Mouse (Mus musculus): Measurements from ENCODE around the gene Apip. TPM values are rescaled to one million over a fixed set of nuclear protein-coding genes. Genes with fewer than 3 reads are reported as not detected.

The Apip gene
- 10 to 100 TPM; 62.5 to 74.7 TPM for total RNA-seq (2021)
- polyA plus RNA-seq (2012; rRNA removed), result 44.2 and 65.5 TPM in 2 replicates
- long read RNA-seq, transcript Apip-201 (7 exons, 919 nt), result major isoform, 54 of 103 reads
- long read RNA-seq, partial matches to known transcripts, result 48 of 103 reads
- long read RNA-seq, other reads (novel, unspliced or antisense), result 1 of 103 reads

DNA sequence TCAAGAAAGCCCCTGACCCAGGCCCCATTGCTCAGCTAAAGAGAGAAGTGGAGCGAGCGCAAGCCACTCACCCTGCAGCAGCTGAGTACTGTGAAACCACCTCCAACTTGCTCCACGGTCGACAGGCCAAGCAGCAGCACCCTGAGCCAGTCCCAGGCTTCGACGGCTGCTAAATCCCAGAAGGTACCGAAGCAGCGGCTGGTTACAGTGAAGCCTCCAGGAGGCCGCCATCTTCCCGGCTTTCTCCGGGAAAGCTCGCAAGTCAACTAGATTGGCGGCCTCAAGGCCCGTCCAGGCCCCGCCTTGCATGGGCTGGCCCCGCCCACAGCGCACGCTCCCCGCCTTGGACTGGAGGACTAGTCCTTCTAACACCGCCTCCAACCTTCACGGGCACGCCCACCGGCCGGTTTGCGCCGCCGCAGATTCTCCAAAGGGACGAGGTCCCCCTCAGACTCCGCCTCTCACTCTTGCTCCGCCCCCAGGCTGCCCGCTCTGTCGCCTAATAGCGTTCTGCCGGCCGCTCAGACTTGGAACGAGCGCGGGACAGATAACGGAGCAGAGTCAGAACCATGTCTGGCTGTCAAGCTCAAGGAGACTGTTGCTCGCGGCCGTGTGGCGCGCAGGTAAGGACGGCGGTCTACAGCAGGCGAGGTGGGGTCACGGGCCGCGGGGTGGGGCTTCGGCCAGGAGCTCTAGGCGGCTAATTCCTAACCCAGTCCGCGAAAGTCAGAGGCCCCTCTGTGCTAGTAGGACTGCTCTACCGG, at the start of gene Apip, which contains the start of gene Pdhx:
Gene Apip, plus strand, starts transcription at position 457 of the 764 bp plus-strand sequence.
Gene Pdhx, minus strand, starts transcription at position 295 of the 764 bp plus-strand sequence.
- Histone ChIP-seq H3K4me1 (ENCODE audit: control insufficient read depth, insufficient read depth, low read length) (peaks cover 9% of the 10 kb centered on the region), H3K9ac (ENCODE audit: low read depth, low read length) (peak within 1 kb of the TSS; percentile 86), H3K4me3 (peak within 1 kb of the TSS; percentile 98), H3K36me3 (ENCODE audit: control insufficient read depth, insufficient read depth, low read length) (peaks cover 29% of the 10 kb centered on the region), H3K27me3 (ENCODE audit: control insufficient read depth, insufficient read depth, low read length) (no peaks in the 10 kb centered on the region), H3K27ac (peak within 1 kb of the TSS; percentile 88), H3K79me2 (replicated peaks; ENCODE audit: control insufficient read depth, insufficient read depth, low read length) (peaks cover 10% of the 10 kb centered on the region)
- DNase-seq, result peak; percentile 100
- WGBS, result under 1% methylated on average over 55 of the region's 55 CpGs
- no peak for TF ChIP-seq EP300 (IDR thresholded peaks at IDR 0.05; ENCODE audit: insufficient read depth, low read depth, low read length)
- TF ChIP-seq POLR2A (IDR thresholded peaks at IDR 0.05; ENCODE audit: insufficient read depth, low read depth, low read length), result peak; percentile 88
- TF ChIP-seq CTCF (IDR thresholded peaks at IDR 0.05), result no peak
- intact Hi-C loops (cut with DNase I), result loop anchor here (10.0 kb wide), 1 partner anchor 1189 kb away; the partner anchor contains the start of genes Commd9 and Prr5l

DNA sequence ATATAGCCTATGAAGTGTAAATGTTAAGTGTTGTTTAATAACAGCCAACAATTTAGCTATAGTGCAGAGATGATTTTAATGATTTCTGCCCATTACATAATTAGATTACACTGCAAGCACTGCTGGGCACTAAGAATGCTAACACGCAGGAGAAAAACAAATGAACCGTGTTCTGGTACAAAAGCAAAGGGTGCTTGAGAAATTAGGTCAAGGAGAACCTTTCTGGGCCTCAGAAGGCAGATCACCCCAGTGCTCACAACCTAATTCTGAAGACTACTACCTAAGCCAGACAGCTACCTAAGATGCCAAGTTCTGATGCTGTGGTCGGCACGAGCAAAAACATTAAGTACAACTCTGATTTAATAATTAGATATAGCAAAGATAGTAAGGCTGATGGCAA, 35.6 kb upstream of the Apip start:
- no peak overlapping the region for H3K27ac ChIP-seq
- DNase-seq, result no peak
- no peaks in the 10 kb centered on the region for H3K4me1 ChIP-seq (ENCODE audit: control insufficient read depth, insufficient read depth, low read length)
- 92% methylated on average over 4 of the region's 4 CpGs for WGBS
- H3K27me3 ChIP-seq (ENCODE audit: control insufficient read depth, insufficient read depth, low read length), result no peaks in the 10 kb centered on the region
- H3K9ac ChIP-seq (ENCODE audit: low read depth, low read length), result no peak overlapping the region
- H3K79me2 ChIP-seq (replicated peaks; ENCODE audit: control insufficient read depth, insufficient read depth, low read length), result no peaks in the 10 kb centered on the region
- TF ChIP-seq CTCF (IDR thresholded peaks at IDR 0.05) (no peak), POLR2A (IDR thresholded peaks at IDR 0.05; ENCODE audit: insufficient read depth, low read depth, low read length) (no peak), EP300 (IDR thresholded peaks at IDR 0.05; ENCODE audit: insufficient read depth, low read depth, low read length) (no peak)
- intact Hi-C loops (cut with DNase I), result no loop called here
- no peak overlapping the region for H3K4me3 ChIP-seq
- no peaks in the 10 kb centered on the region; the same call in 1 of the 2 replicates for H3K36me3 ChIP-seq (ENCODE audit: control insufficient read depth, insufficient read depth, low read length)

DNA sequence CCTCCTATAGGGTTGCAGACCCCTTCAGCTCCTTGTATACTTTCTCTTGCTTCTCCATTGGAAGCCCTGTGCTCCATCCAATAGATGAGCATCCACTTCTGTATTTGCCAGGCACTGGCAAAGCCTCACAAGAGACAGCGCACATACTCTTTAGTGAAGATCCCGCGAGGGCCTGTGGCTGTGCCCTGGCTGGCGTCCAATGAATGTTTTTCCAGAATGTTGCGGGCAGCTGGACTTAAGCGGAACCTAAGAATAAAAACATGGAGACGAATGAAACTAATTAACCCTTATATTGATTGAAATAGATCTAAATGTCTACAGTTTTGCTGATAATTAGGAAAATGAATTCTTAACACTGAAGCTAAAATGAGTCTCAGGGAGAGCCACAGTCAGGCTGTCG, 32.6 kb upstream of the Apip start:
- Histone ChIP-seq H3K36me3 (ENCODE audit: control insufficient read depth, insufficient read depth, low read length) (no peaks in the 10 kb centered on the region; the same call in 1 of the 2 replicates), H3K27ac (no peak overlapping the region), H3K4me1 (ENCODE audit: control insufficient read depth, insufficient read depth, low read length) (no peaks in the 10 kb centered on the region), H3K27me3 (ENCODE audit: control insufficient read depth, insufficient read depth, low read length) (no peaks in the 10 kb centered on the region), H3K9ac (ENCODE audit: low read depth, low read length) (no peak overlapping the region), H3K79me2 (replicated peaks; ENCODE audit: control insufficient read depth, insufficient read depth, low read length) (no peaks in the 10 kb centered on the region), H3K4me3 (no peak overlapping the region)
- TF ChIP-seq EP300 (IDR thresholded peaks at IDR 0.05; ENCODE audit: insufficient read depth, low read depth, low read length) (no peak), POLR2A (IDR thresholded peaks at IDR 0.05; ENCODE audit: insufficient read depth, low read depth, low read length) (no peak), CTCF (IDR thresholded peaks at IDR 0.05) (no peak)
- DNase-seq, result no peak
- intact Hi-C loops (cut with DNase I), result no loop called here
- WGBS, result 52% methylated on average over 8 of the region's 8 CpGs

DNA sequence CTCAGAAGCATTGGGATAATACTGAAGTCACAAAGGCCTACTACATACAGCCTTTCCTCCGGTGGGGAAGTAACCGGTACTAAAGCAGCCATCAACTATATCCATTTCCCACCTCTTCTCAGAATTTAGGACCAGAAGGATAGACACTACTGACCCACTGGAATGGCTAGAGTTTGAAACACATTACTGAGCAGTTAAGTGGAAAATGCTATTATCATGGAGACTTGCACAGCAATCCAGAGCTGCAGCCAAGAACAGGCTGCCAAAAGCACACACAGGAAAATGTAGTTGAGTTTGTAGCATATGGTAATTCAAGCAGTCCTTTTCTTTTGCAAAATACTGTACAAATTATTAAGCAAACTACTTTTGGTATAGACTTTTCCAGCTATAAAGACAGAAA, 28.2 kb upstream of the Apip start:
- Histone ChIP-seq H3K27me3 (ENCODE audit: control insufficient read depth, insufficient read depth, low read length) (no peaks in the 10 kb centered on the region), H3K4me1 (ENCODE audit: control insufficient read depth, insufficient read depth, low read length) (no peaks in the 10 kb centered on the region), H3K27ac (no peak overlapping the region), H3K79me2 (replicated peaks; ENCODE audit: control insufficient read depth, insufficient read depth, low read length) (peaks cover 3% of the 10 kb centered on the region; the same call in 1 of the 2 replicates), H3K36me3 (ENCODE audit: control insufficient read depth, insufficient read depth, low read length) (no peaks in the 10 kb centered on the region), H3K9ac (ENCODE audit: low read depth, low read length) (no peak overlapping the region), H3K4me3 (no peak overlapping the region)
- DNase-seq, result no peak
- WGBS, result 97% methylated on average over 2 of the region's 2 CpGs
- TF ChIP-seq CTCF (IDR thresholded peaks at IDR 0.05) (no peak), EP300 (IDR thresholded peaks at IDR 0.05; ENCODE audit: insufficient read depth, low read depth, low read length) (no peak), POLR2A (IDR thresholded peaks at IDR 0.05; ENCODE audit: insufficient read depth, low read depth, low read length) (no peak)
- intact Hi-C loops (cut with DNase I), result no loop called here

DNA sequence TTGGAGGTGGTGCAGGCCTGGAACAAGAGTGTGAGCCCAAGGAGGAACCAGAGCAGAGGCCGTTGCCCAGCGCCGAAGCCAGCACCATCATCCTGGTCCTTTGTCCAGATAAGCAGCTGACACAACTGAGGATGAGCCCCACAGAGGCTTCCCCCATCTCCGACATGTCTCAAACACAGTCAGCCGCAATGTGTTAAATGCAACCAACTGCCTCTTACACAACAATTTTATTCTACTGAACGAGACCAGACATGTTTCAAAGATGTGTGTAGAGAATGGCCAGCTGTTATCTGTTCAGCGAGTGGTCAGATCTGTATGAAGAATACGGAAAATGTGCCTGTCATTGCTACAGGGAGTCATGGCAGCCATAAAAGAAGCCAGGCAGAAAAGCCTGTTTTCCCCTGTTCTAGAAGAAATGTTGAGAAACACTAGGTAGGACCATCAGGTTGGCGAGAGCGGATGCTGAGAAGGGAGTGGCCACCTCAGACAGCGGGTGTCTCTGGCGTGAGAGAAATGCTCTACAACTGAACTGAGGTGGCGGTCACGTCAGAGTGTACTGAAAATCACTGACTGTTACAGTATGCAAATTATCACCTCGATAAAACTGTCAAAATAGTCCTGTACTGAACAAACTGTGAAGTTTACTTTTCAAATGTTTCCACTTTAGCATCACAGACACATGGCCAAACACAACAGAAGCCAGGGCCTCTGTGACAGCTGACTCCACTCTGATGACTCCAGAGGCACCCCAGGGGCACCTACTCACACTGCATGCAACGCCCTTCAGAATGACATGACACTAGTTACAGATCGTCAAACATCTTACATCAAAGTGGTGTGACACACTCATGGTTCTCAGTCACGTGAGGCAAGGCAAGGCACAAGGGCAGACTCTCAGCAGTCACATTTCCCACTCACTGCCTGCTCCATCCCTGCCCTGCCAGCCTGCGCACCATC, 21.3 kb upstream of the Apip start:
- H3K79me2 ChIP-seq (replicated peaks; ENCODE audit: control insufficient read depth, insufficient read depth, low read length), result peaks cover 2% of the 10 kb centered on the region; the same call in 1 of the 2 replicates
- no peak overlapping the region for H3K27ac ChIP-seq
- TF ChIP-seq CTCF (IDR thresholded peaks at IDR 0.05) (no peak), EP300 (IDR thresholded peaks at IDR 0.05; ENCODE audit: insufficient read depth, low read depth, low read length) (no peak), POLR2A (IDR thresholded peaks at IDR 0.05; ENCODE audit: insufficient read depth, low read depth, low read length) (no peak)
- no peak for DNase-seq
- no peak overlapping the region for H3K4me3 ChIP-seq
- peaks cover 3% of the 10 kb centered on the region for H3K4me1 ChIP-seq (ENCODE audit: control insufficient read depth, insufficient read depth, low read length)
- WGBS, result 82% methylated on average over 19 of the region's 19 CpGs
- H3K36me3 ChIP-seq (ENCODE audit: control insufficient read depth, insufficient read depth, low read length), result peaks cover 2% of the 10 kb centered on the region; the same call in 1 of the 2 replicates
- no peaks in the 10 kb centered on the region for H3K27me3 ChIP-seq (ENCODE audit: control insufficient read depth, insufficient read depth, low read length)
- no peak overlapping the region for H3K9ac ChIP-seq (ENCODE audit: low read depth, low read length)
- intact Hi-C loops (cut with DNase I), result no loop called here
